Mouse (Mus musculus): ENCODE measurements around the gene Dap.

DNA sequence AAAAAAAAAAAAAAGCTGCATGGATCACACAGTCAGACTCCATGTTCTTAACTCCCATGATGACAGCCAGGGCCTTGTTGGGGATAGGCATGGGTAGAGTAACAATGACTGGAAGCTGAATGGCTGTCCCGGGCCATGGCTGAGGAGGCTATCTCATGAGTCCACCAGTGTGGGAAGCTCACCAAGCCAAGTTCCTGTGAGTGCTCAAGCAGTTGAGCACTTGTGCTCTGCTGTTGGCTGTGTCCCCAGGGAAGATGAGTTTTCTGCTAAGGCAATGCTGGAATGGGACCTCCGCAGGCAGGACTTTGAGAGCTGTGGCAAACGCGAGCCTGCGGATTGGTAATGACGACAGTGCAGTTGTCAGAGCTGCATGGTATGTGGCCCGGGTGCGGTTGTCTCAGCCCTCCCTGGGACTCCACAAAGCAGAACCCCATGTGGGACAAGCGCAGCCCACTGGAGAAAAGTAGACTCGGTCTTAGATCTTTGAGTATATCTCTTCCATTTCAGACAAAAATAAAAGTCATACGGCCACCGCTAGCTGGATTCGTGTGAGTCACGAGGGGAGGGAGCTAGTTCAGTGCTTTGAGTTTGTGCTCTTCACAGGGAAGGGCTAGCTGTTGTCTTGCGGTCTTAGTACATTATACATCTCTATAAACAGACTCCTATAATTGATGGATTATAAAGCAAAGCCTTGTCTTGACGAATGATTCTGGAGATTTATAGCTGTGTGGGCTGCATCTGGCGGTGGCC, 20.8 kb downstream of the Dap start:
- TF ChIP-seq CTCF (IDR thresholded peaks at IDR 0.05; ENCODE audit: low read depth) (no peak), EP300 (IDR thresholded peaks at IDR 0.05; ENCODE audit: low read depth) (no peak)
